Mouse (Mus musculus) myocyte (in vitro differentiated cells): Measurements from ENCODE around the gene Cyp1a1. TPM values are rescaled to one million over a fixed set of nuclear protein-coding genes. Genes with fewer than 3 reads are reported as not detected.
A peak's percentile ranks its signal among the peaks of the same experiment; 100 is the strongest.

Source experiments
- H3K27me3 ChIP-seq: one replicate; pipeline ENCODE4 v1.6.1; 2011; ENCODE audit not compliant: control insufficient read depth, insufficient read depth, insufficient read length
- H3K36me3 ChIP-seq: one replicate; pipeline ENCODE4 v1.6.1; 2011; ENCODE audit not compliant: control insufficient read depth, insufficient read depth
- H3K4me2 ChIP-seq: one replicate; pipeline ENCODE4 v1.6.1; 2011; ENCODE audit warnings: low read depth, control low read depth
- H3K4me3 ChIP-seq: one replicate; pipeline ENCODE4 v1.5.1; 2011; ENCODE audit warnings: mild to moderate bottlenecking, control low read depth, moderate library complexity
- H3K79me2 ChIP-seq: one replicate; pipeline ENCODE4 v1.6.1; 2011; ENCODE audit not compliant: control insufficient read depth, insufficient read depth
- H3ac ChIP-seq: one replicate; pipeline ENCODE4 v1.6.1; 2011; ENCODE audit not compliant: control insufficient read depth, insufficient read length
- CEBPB ChIP-seq: IDR thresholded peaks from 2 replicates; pipeline ENCODE4 v1.6.1; 2011; ENCODE audit warnings: mild to moderate bottlenecking, moderate library complexity; ENCODE audit not compliant: poor library complexity, insufficient read depth, severe bottlenecking
- E2F4 ChIP-seq: IDR thresholded peaks from one replicate; pipeline ENCODE4 v1.6.1; 2011; ENCODE audit warnings: mild to moderate bottlenecking, control low read depth, moderate library complexity; ENCODE audit not compliant: insufficient read depth
- MAX ChIP-seq: IDR thresholded peaks from one replicate; pipeline ENCODE4 v1.6.1; 2011; ENCODE audit warnings: low read depth, mild to moderate bottlenecking, control low read depth
- MYOD1 ChIP-seq, 3 experiments: IDR thresholded peaks; one replicate each; pipeline ENCODE4 v1.6.1; 2011; ENCODE audit warnings: control low read depth in 2 of 3, low read depth in 2 of 3, mild to moderate bottlenecking in 2 of 3, moderate library complexity in 1 of 3; ENCODE audit not compliant: insufficient read length in 2 of 3, control insufficient read depth in 1 of 3
- MYOG ChIP-seq, 3 experiments: IDR thresholded peaks; one replicate each; pipeline ENCODE4 v1.6.1; 2011; ENCODE audit warnings: control low read depth in 2 of 3, low read depth in 2 of 3, mild to moderate bottlenecking in 2 of 3; ENCODE audit not compliant: insufficient read length in 2 of 3, control insufficient read depth in 1 of 3, insufficient read depth in 1 of 3
- POLR2A ChIP-seq: IDR thresholded peaks from one replicate; pipeline ENCODE4 v1.6.1; 2011; ENCODE audit warnings: low read depth, mild to moderate bottlenecking, control low read depth, moderate library complexity; ENCODE audit not compliant: insufficient read length
- POLR2AphosphoS2 ChIP-seq: IDR thresholded peaks from one replicate; pipeline ENCODE4 v1.6.1; 2011; ENCODE audit warnings: low read depth, control low read depth; ENCODE audit not compliant: insufficient read length
- REST ChIP-seq: IDR thresholded peaks from one replicate; pipeline ENCODE4 v1.6.1; 2011; ENCODE audit warnings: mild to moderate bottlenecking, control low read depth, moderate library complexity; ENCODE audit not compliant: insufficient read depth, insufficient read length
- SRF ChIP-seq: IDR thresholded peaks from one replicate; pipeline ENCODE4 v1.6.1; 2011; ENCODE audit warnings: low read depth; ENCODE audit not compliant: control insufficient read depth, insufficient read length
- TCF12 ChIP-seq: IDR thresholded peaks from one replicate; pipeline ENCODE4 v1.6.1; 2011; ENCODE audit warnings: mild to moderate bottlenecking, control low read depth; ENCODE audit not compliant: poor library complexity, insufficient read depth, severe bottlenecking
- TCF3 ChIP-seq: IDR thresholded peaks from one replicate; pipeline ENCODE4 v1.6.1; 2011; ENCODE audit warnings: low read depth, control low read depth; ENCODE audit not compliant: insufficient read length
- USF1 ChIP-seq: IDR thresholded peaks from one replicate; pipeline ENCODE4 v1.6.1; 2011; ENCODE audit warnings: low read depth, mild to moderate bottlenecking, control low read depth, moderate library complexity
- polyA plus RNA-seq: library from polyadenylated mRNA; unstranded; fragments of >200 nt; fragmentation: generic; extraction: Trizol; gene quantifications from one replicate; pipeline ENCODE4 v1.2.1, GENCODE M21; 2012; ENCODE audit warnings: missing spikeins

Gene Cyp1a1
- polyA plus RNA-seq, 1 experiment = not detected

GRCm38 (mm10) chr9:57644944-57645893, 42.5 kb upstream of the Cyp1a1 start:
- TF ChIP-seq MYOD1 (IDR thresholded peaks at IDR 0.05; ENCODE audit: control insufficient read depth in 1 of 3, insufficient read length in 2 of 3, low read depth in 2 of 3) (peak in 1 of 3 experiments; percentile 30), TCF3 (no peak), POLR2AphosphoS2 (peak; percentile 77), POLR2A (peak; percentile 92), CEBPB (no peak), MYOG (IDR thresholded peaks at IDR 0.05; ENCODE audit: control insufficient read depth in 1 of 3, insufficient read depth in 1 of 3, insufficient read length in 2 of 3, low read depth in 2 of 3) (peak in 1 of 3 experiments; percentile 41)
- H3K4me2 ChIP-seq = peak overlapping the region; percentile 82
- H3K27me3 ChIP-seq = no peaks in the 10 kb centered on the region
- peaks cover 45% of the 10 kb centered on the region for H3K79me2 ChIP-seq
- no peaks in the 10 kb centered on the region for H3K36me3 ChIP-seq
- H3K4me3 ChIP-seq = peak overlapping the region; percentile 67
- H3ac ChIP-seq = peak overlapping the region; percentile 92

GRCm38 (mm10) chr9:57646551-57647103, 41.1 kb upstream of the Cyp1a1 start:
- Histone ChIP-seq H3K4me2 (no peak overlapping the region), H3K79me2 (peaks cover 34% of the 10 kb centered on the region), H3K36me3 (no peaks in the 10 kb centered on the region), H3K4me3 (no peak overlapping the region), H3ac (no peak overlapping the region), H3K27me3 (no peaks in the 10 kb centered on the region)
- no peak for TF ChIP-seq CEBPB
- TF ChIP-seq POLR2AphosphoS2 = no peak
- no peak for TF ChIP-seq USF1
- TF ChIP-seq REST = no peak
- TF ChIP-seq MYOG (IDR thresholded peaks at IDR 0.05; ENCODE audit: control insufficient read depth in 1 of 3, insufficient read depth in 1 of 3, insufficient read length in 2 of 3, low read depth in 2 of 3) = no peak
- no peak for TF ChIP-seq MYOD1 (IDR thresholded peaks at IDR 0.05; ENCODE audit: control insufficient read depth in 1 of 3, insufficient read length in 2 of 3, low read depth in 2 of 3)
- TF ChIP-seq MAX = no peak
- no peak for TF ChIP-seq SRF
- no peak for TF ChIP-seq TCF12
- TF ChIP-seq E2F4 = no peak
- no peak for TF ChIP-seq TCF3
- TF ChIP-seq POLR2A = no peak

GRCm38 (mm10) chr9:57647286-57648108, 40.2 kb upstream of the Cyp1a1 start:
- TF ChIP-seq SRF = no peak
- no peak for TF ChIP-seq E2F4
- no peak for TF ChIP-seq POLR2AphosphoS2
- TF ChIP-seq POLR2A = no peak
- no peak for TF ChIP-seq TCF3
- no peak for TF ChIP-seq REST
- no peak for TF ChIP-seq MYOG (IDR thresholded peaks at IDR 0.05; ENCODE audit: control insufficient read depth in 1 of 3, insufficient read depth in 1 of 3, insufficient read length in 2 of 3, low read depth in 2 of 3)
- TF ChIP-seq CEBPB = no peak
- TF ChIP-seq MAX = no peak
- no peak for TF ChIP-seq TCF12
- TF ChIP-seq USF1 = no peak
- no peak for TF ChIP-seq MYOD1 (IDR thresholded peaks at IDR 0.05; ENCODE audit: control insufficient read depth in 1 of 3, insufficient read length in 2 of 3, low read depth in 2 of 3)

GRCm38 (mm10) chr9:57650130-57650785, 37.5 kb upstream of the Cyp1a1 start:
- Histone ChIP-seq H3K4me3 (no peak overlapping the region), H3K4me2 (no peak overlapping the region), H3K79me2 (no peaks in the 10 kb centered on the region), H3ac (no peak overlapping the region), H3K36me3 (no peaks in the 10 kb centered on the region), H3K27me3 (no peaks in the 10 kb centered on the region)
- TF ChIP-seq E2F4 = no peak
- TF ChIP-seq POLR2AphosphoS2 = no peak
- no peak for TF ChIP-seq MAX
- no peak for TF ChIP-seq SRF
- TF ChIP-seq TCF12 = no peak
- no peak for TF ChIP-seq MYOD1 (IDR thresholded peaks at IDR 0.05; ENCODE audit: control insufficient read depth in 1 of 3, insufficient read length in 2 of 3, low read depth in 2 of 3)
- no peak for TF ChIP-seq CEBPB
- no peak for TF ChIP-seq USF1
- TF ChIP-seq MYOG (IDR thresholded peaks at IDR 0.05; ENCODE audit: control insufficient read depth in 1 of 3, insufficient read depth in 1 of 3, insufficient read length in 2 of 3, low read depth in 2 of 3) = no peak
- no peak for TF ChIP-seq REST
- TF ChIP-seq TCF3 = no peak
- no peak for TF ChIP-seq POLR2A

More at GRCm38 (mm10) chr9:57647286-57648108, 40.2 kb upstream of the Cyp1a1 start:
- Histone ChIP-seq H3K4me2 (no peak overlapping the region), H3K4me3 (no peak overlapping the region), H3K79me2 (peaks cover 25% of the 10 kb centered on the region), H3K27me3 (no peaks in the 10 kb centered on the region), H3ac (no peak overlapping the region), H3K36me3 (no peaks in the 10 kb centered on the region)
